Mouse (Mus musculus) urinary bladder, postnatal 14 days (tissue): ENCODE measurements around the gene Phlda2.

Experiments used
- DNase-seq: peaks from one replicate; pipeline ENCODE4 v3.0.0; 2021; ENCODE audit warnings: low spot score

Gene Phlda2

GRCm38 (mm10) chr7:143501643-143502417 lies 1.1 kb downstream of the Phlda2 start:
- DNase-seq, result peak; percentile 44

- DNase-seq, result no peak
Observed at GRCm38 (mm10) chr7:143500912-143501311, 2.0 kb downstream of the Phlda2 start.

GRCm38 (mm10) chr7:143498584-143498983 lies 4.4 kb downstream of the Phlda2 start:
- no peak for DNase-seq

- no peak for DNase-seq
Observed at GRCm38 (mm10) chr7:143495104-143495961, 7.6 kb downstream of the Phlda2 start.

GRCm38 (mm10) chr7:143493616-143494126 lies 9.3 kb downstream of the Phlda2 start:
- DNase-seq, result no peak

GRCm38 (mm10) chr7:143489735-143490134 lies 13.2 kb downstream of the Phlda2 start:
- no peak for DNase-seq

GRCm38 (mm10) chr7:143482541-143482940 lies 20.4 kb downstream of the Phlda2 start:
- no peak for DNase-seq

GRCm38 (mm10) chr7:143481806-143482387 lies 21.1 kb downstream of the Phlda2 start:
- DNase-seq, result no peak

- peak; percentile 80 for DNase-seq
Observed at GRCm38 (mm10) chr7:143480498-143480897, 22.5 kb downstream of the Phlda2 start.

GRCm38 (mm10) chr7:143477800-143478199 lies 25.1 kb downstream of the Phlda2 start:
- DNase-seq, result no peak

- DNase-seq, result no peak
Observed at GRCm38 (mm10) chr7:143476702-143477335, 26.1 kb downstream of the Phlda2 start.

GRCm38 (mm10) chr7:143475876-143476275 lies 27.1 kb downstream of the Phlda2 start:
- DNase-seq, result peak; percentile 36

GRCm38 (mm10) chr7:143474811-143475210 lies 28.1 kb downstream of the Phlda2 start:
- DNase-seq, result no peak

- peak; percentile 82 for DNase-seq
Observed at GRCm38 (mm10) chr7:143473347-143474101, 29.4 kb downstream of the Phlda2 start, which contains the start of gene Slc22a18. TSS of gene Slc22a18 (plus strand) at chr7:143473736.

GRCm38 (mm10) chr7:143469946-143470345 lies 33.0 kb downstream of the Phlda2 start:
- DNase-seq, result peak; percentile 82

GRCm38 (mm10) chr7:143467714-143468113 lies 35.2 kb downstream of the Phlda2 start:
- no peak for DNase-seq

GRCm38 (mm10) chr7:143466099-143466677 lies 36.8 kb downstream of the Phlda2 start:
- DNase-seq, result peak; percentile 80

- peak; percentile 70 for DNase-seq
Observed at GRCm38 (mm10) chr7:143464811-143465560, 38.0 kb downstream of the Phlda2 start.

GRCm38 (mm10) chr7:143463865-143464415 lies 39.0 kb downstream of the Phlda2 start:
- DNase-seq, result peak; percentile 81

- DNase-seq, result no peak
Observed at GRCm38 (mm10) chr7:143462516-143462915, 40.4 kb downstream of the Phlda2 start.
